Mouse (Mus musculus) limb, embryonic 14.5 days (tissue): Measurements from ENCODE around the gene Casp9. TPM values are rescaled to one million over a fixed set of nuclear protein-coding genes. Genes with fewer than 3 reads are reported as not detected.

Experiments used
- ATAC-seq: fragments of 200-750 bp; cut with Nextera tagmentation; 2 replicates; pipeline ENCODE4 v1.8.0; 2017; ENCODE audit warnings: low read depth, moderate number of reproducible peaks, moderate TSS enrichment; ENCODE audit not compliant: low FRiP score
- DNase-seq: peaks from one replicate; pipeline ENCODE4 v3.0.0-alpha.2; 2015; ENCODE audit warnings: low spot score
- H3K27ac ChIP-seq: fragments of 300-500 bp; sonication (generic); replicated peaks from 2 replicates; pipeline ENCODE4 v1.5.1; 2014; ENCODE audit warnings: low read depth, mild to moderate bottlenecking, low read length, moderate library complexity, mixed read lengths
- H3K27me3 ChIP-seq: fragments of 300-500 bp; sonication (generic); 2 replicates; pipeline ENCODE4 v1.6.1; 2014; ENCODE audit warnings: low read length, mixed read lengths; ENCODE audit not compliant: control insufficient read depth, insufficient read depth
- H3K36me3 ChIP-seq: fragments of 300-500 bp; sonication (generic); 2 replicates; pipeline ENCODE4 v1.6.1; 2014; ENCODE audit warnings: mild to moderate bottlenecking, low read length, moderate library complexity, mixed read lengths; ENCODE audit not compliant: control insufficient read depth, insufficient read depth
- H3K4me1 ChIP-seq: fragments of 300-500 bp; sonication (generic); 2 replicates; pipeline ENCODE4 v1.6.1; 2014; ENCODE audit warnings: antibody characterized with exemption, low read length, mixed read lengths; ENCODE audit not compliant: control insufficient read depth, insufficient read depth
- H3K4me2 ChIP-seq: fragments of 300-500 bp; sonication (generic); replicated peaks from 2 replicates; pipeline ENCODE4 v1.6.1; 2014; ENCODE audit warnings: low read depth, mild to moderate bottlenecking, low read length, moderate library complexity; ENCODE audit not compliant: severe bottlenecking
- H3K4me3 ChIP-seq: fragments of 300-500 bp; sonication (generic); replicated peaks from 2 replicates; pipeline ENCODE4 v1.5.1; 2014; ENCODE audit warnings: low read length
- H3K9ac ChIP-seq: fragments of 300-500 bp; sonication (generic); 2 replicates; pipeline ENCODE4 v1.6.1; 2014; ENCODE audit warnings: mild to moderate bottlenecking, low read depth, low read length, moderate library complexity; ENCODE audit not compliant: severe bottlenecking
- H3K9me3 ChIP-seq: fragments of 300-500 bp; sonication (generic); 2 replicates; pipeline ENCODE4 v1.6.1; 2016; ENCODE audit warnings: low read length; ENCODE audit not compliant: control insufficient read depth
- POLR2A ChIP-seq: fragments of 200-500 bp; IDR thresholded peaks from 2 replicates; pipeline ENCODE4 v1.8.0; 2012; ENCODE audit warnings: inconsistent platforms, mild to moderate bottlenecking, moderate library complexity, borderline replicate concordance; ENCODE audit not compliant: insufficient read depth, insufficient read length; ENCODE audit errors: extremely low read depth
- WGBS: fragments of 180-500 bp; shearing (Covaris S2); extraction: QIAGEN DNeasy Blood & Tissue Kit; methylation state at CpG from one replicate; pipeline ENCODE4 v1.1.7; 2014; 5-methylcytosine and 5-hydroxymethylcytosine counted together
- polyA plus RNA-seq, 2 experiments: library from polyadenylated mRNA; depleted of rRNA in 1 of 2; stranded (reverse) in 1 of 2; unstranded in 1 of 2; fragments of >200 nt; fragmentation: Nextera tagmentation in 1 of 2; extraction: Ambion mirVana in 1 of 2; gene quantifications; 2 replicates each; pipeline versions ENCODE4 v1.2.1 to v1.2.3; 2012 to 2014

The Casp9 gene
- polyA plus RNA-seq, 2 experiments, result 11.2 to 20.4 TPM

GRCm38 (mm10) chr4:141863726-141864280, 70.4 kb downstream of the Casp9 start:
- ATAC-seq (no peak), DNase-seq (no peak)
- peaks cover 26% of the 10 kb centered on the region for H3K36me3 ChIP-seq
- no peak overlapping the region for H3K4me3 ChIP-seq
- TF ChIP-seq POLR2A, result no peak
- WGBS, result 82% methylated on average over 7 of the region's 7 CpGs
- peaks cover 21% of the 10 kb centered on the region for H3K4me1 ChIP-seq
- no peak overlapping the region for H3K27ac ChIP-seq
- H3K4me2 ChIP-seq, result no peak overlapping the region
- no peak overlapping the region for H3K9ac ChIP-seq
- H3K9me3 ChIP-seq, result no peaks in the 10 kb centered on the region
- no peaks in the 10 kb centered on the region for H3K27me3 ChIP-seq

GRCm38 (mm10) chr4:141864506-141864905, 71.1 kb downstream of the Casp9 start:
- Histone ChIP-seq H3K4me1 (peaks cover 21% of the 10 kb centered on the region), H3K9ac (no peak overlapping the region), H3K9me3 (no peaks in the 10 kb centered on the region), H3K4me2 (no peak overlapping the region), H3K36me3 (peaks cover 21% of the 10 kb centered on the region), H3K27ac (no peak overlapping the region), H3K4me3 (no peak overlapping the region), H3K27me3 (no peaks in the 10 kb centered on the region)
- 92% methylated on average over 8 of the region's 8 CpGs for WGBS
- ATAC-seq (no peak), DNase-seq (no peak)
- no peak for TF ChIP-seq POLR2A

GRCm38 (mm10) chr4:141865006-141865405, 71.6 kb downstream of the Casp9 start:
- no peak overlapping the region for H3K9ac ChIP-seq
- TF ChIP-seq POLR2A, result no peak
- H3K27ac ChIP-seq, result no peak overlapping the region
- H3K27me3 ChIP-seq, result no peaks in the 10 kb centered on the region
- DNase-seq (no peak), ATAC-seq (no peak)
- peaks cover 16% of the 10 kb centered on the region for H3K36me3 ChIP-seq
- 94% methylated on average over 5 of the region's 5 CpGs for WGBS
- peaks cover 21% of the 10 kb centered on the region for H3K4me1 ChIP-seq
- H3K4me2 ChIP-seq, result no peak overlapping the region
- H3K9me3 ChIP-seq, result no peaks in the 10 kb centered on the region
- no peak overlapping the region for H3K4me3 ChIP-seq

Other genes with a start within 250 kb of the Casp9 start
- 52.2 and 59.7 TPM in 2 replicates for gene Fblim1, start 187.5 kb upstream of the Casp9 start, polyA plus RNA-seq (2012; rRNA removed)
- gene Fblim1, start 187.5 kb upstream of the Casp9 start, polyA plus RNA-seq (2014; fragmentation: Nextera tagmentation; extraction: Ambion mirVana), result 33.7 and 43.2 TPM in 2 replicates
- gene Tmem82, start 175.0 kb upstream of the Casp9 start, polyA plus RNA-seq (2012; rRNA removed), result 0.49 and 0.54 TPM in 2 replicates
- gene Tmem82, start 175.0 kb upstream of the Casp9 start, polyA plus RNA-seq (2014; fragmentation: Nextera tagmentation; extraction: Ambion mirVana), result 0.21 TPM in 1 of 2 replicates, not detected in the other
- gene Slc25a34, start 169.8 kb upstream of the Casp9 start, polyA plus RNA-seq (2012; rRNA removed), result 0.16 and 0.26 TPM in 2 replicates
- gene Slc25a34, start 169.8 kb upstream of the Casp9 start, polyA plus RNA-seq (2014; fragmentation: Nextera tagmentation; extraction: Ambion mirVana), result not detected in 2 replicates
- 51.8 and 67.8 TPM in 2 replicates for gene Plekhm2, start 128.7 kb upstream of the Casp9 start, polyA plus RNA-seq (2012; rRNA removed)
- 4.9 and 6.4 TPM in 2 replicates for gene Plekhm2, start 128.7 kb upstream of the Casp9 start, polyA plus RNA-seq (2014; fragmentation: Nextera tagmentation; extraction: Ambion mirVana)
- 9.0 and 11.5 TPM in 2 replicates for gene Rsc1a1, start 108.0 kb upstream of the Casp9 start, polyA plus RNA-seq (2012; rRNA removed)
- gene Rsc1a1, start 108.0 kb upstream of the Casp9 start, polyA plus RNA-seq (2014; fragmentation: Nextera tagmentation; extraction: Ambion mirVana), result 1.5 and 1.7 TPM in 2 replicates
- gene Ddi2, start 70.2 kb upstream of the Casp9 start, polyA plus RNA-seq (2012; rRNA removed), result 21.9 and 22.1 TPM in 2 replicates
- gene Ddi2, start 70.2 kb upstream of the Casp9 start, polyA plus RNA-seq (2014; fragmentation: Nextera tagmentation; extraction: Ambion mirVana), result 18.5 and 20.0 TPM in 2 replicates
- 0.21 TPM in 1 of 2 replicates, not detected in the other for gene Agmat, start 46.9 kb upstream of the Casp9 start, polyA plus RNA-seq (2012; rRNA removed)
- not detected in 2 replicates for gene Agmat, start 46.9 kb upstream of the Casp9 start, polyA plus RNA-seq (2014; fragmentation: Nextera tagmentation; extraction: Ambion mirVana)
- gene Dnajc16, start 2.7 kb upstream of the Casp9 start, polyA plus RNA-seq (2012; rRNA removed), result 11.9 and 12.4 TPM in 2 replicates
- gene Dnajc16, start 2.7 kb upstream of the Casp9 start, polyA plus RNA-seq (2014; fragmentation: Nextera tagmentation; extraction: Ambion mirVana), result 2.8 and 3.2 TPM in 2 replicates
- gene Cela2a, start 32.5 kb downstream of the Casp9 start, polyA plus RNA-seq (2012; rRNA removed), result 0.19 and 0.47 TPM in 2 replicates
- gene Cela2a, start 32.5 kb downstream of the Casp9 start, polyA plus RNA-seq (2014; fragmentation: Nextera tagmentation; extraction: Ambion mirVana), result not detected in 2 replicates
- 0.08 TPM in 1 of 2 replicates, not detected in the other for gene Ctrc, start 52.7 kb downstream of the Casp9 start, polyA plus RNA-seq (2012; rRNA removed)
- gene Ctrc, start 52.7 kb downstream of the Casp9 start, polyA plus RNA-seq (2014; fragmentation: Nextera tagmentation; extraction: Ambion mirVana), result not detected in 2 replicates
- gene Efhd2, start 81.3 kb downstream of the Casp9 start, polyA plus RNA-seq (2012; rRNA removed), result 57.8 and 71.4 TPM in 2 replicates
- gene Efhd2, start 81.3 kb downstream of the Casp9 start, polyA plus RNA-seq (2014; fragmentation: Nextera tagmentation; extraction: Ambion mirVana), result 45.7 and 49.8 TPM in 2 replicates
- gene Fhad1, start 221.5 kb downstream of the Casp9 start, polyA plus RNA-seq (2012; rRNA removed), result 1.8 and 2.7 TPM in 2 replicates
- 2.8 and 3.1 TPM in 2 replicates for gene Fhad1, start 221.5 kb downstream of the Casp9 start, polyA plus RNA-seq (2014; fragmentation: Nextera tagmentation; extraction: Ambion mirVana)